Mouse (Mus musculus) spleen, postnatal 14 days (tissue): ENCODE data around the gene Cox5a.

Experiments
- DNase-seq, 2 experiments: peaks; one replicate each; pipeline ENCODE4 v3.0.0; 2021 to 2022; ENCODE audit warnings: low spot score in 2 of 2

Gene Cox5a

GRCm38 (mm10) chr9:57562896-57563372 is 41.9 kb downstream of the Cox5a start:
- no peak for DNase-seq

- no peak for DNase-seq
These were observed 43.5 kb downstream of the Cox5a start for GRCm38 (mm10) chr9:57564609-57565008.

GRCm38 (mm10) chr9:57565741-57566221 is 44.7 kb downstream of the Cox5a start:
- no peak for DNase-seq

- no peak for DNase-seq
These were observed 45.8 kb downstream of the Cox5a start for GRCm38 (mm10) chr9:57566846-57567245.

- DNase-seq: no peak
These were observed 47.4 kb downstream of the Cox5a start for GRCm38 (mm10) chr9:57568500-57568899.

GRCm38 (mm10) chr9:57574397-57574796 is 53.3 kb downstream of the Cox5a start:
- DNase-seq: no peak

GRCm38 (mm10) chr9:57575577-57575976 is 54.5 kb downstream of the Cox5a start:
- no peak for DNase-seq

GRCm38 (mm10) chr9:57577144-57577849 is 56.2 kb downstream of the Cox5a start:
- DNase-seq: no peak
